Mouse (Mus musculus) megakaryocyte, adult 5-6 weeks (primary cell): ENCODE measurements around the gene Selenok. TPM values are rescaled to one million over a fixed set of nuclear protein-coding genes. Genes with fewer than 3 reads are reported as not detected.
A peak's percentile ranks its signal among the peaks of the same experiment; 100 is the strongest.

Experiments
- ATAC-seq: 2 replicates; pipeline ENCODE4 v1.8.0; 2016; ENCODE audit warnings: mild to moderate bottlenecking, inconsistent platforms; ENCODE audit not compliant: poor library complexity, severe bottlenecking
- total RNA-seq, 2 experiments: library from RNA; stranded (forward) in 1 of 2; stranded (reverse) in 1 of 2; fragments of 153-499, 151-499 nt in 1 of 2; fragments of 221-1000, 200-1000 nt in 1 of 2; gene quantifications; 2 replicates each; pipeline versions ENCODE4 v1.2.3 to v1.2.4; 2015 to 2017

Gene Selenok
- 118 and 139 TPM in 2 replicates for total RNA-seq (2015)
- total RNA-seq (2017), result 221 and 235 TPM in 2 replicates

GRCm38 (mm10) chr14:29968075-29968821 lies at the start of gene Selenok:
Gene Selenok, plus strand, starts transcription at chr14:29968308.
- ATAC-seq, result peak; percentile 95

- ATAC-seq, result no peak
Measured at GRCm38 (mm10) chr14:29928966-29929365, 39.1 kb upstream of the Selenok start.

GRCm38 (mm10) chr14:29935516-29935915 lies 32.6 kb upstream of the Selenok start:
- no peak for ATAC-seq

GRCm38 (mm10) chr14:29937466-29937865 lies 30.6 kb upstream of the Selenok start:
- no peak for ATAC-seq

GRCm38 (mm10) chr14:29939600-29940312 lies 28.4 kb upstream of the Selenok start:
- no peak for ATAC-seq

GRCm38 (mm10) chr14:29940313-29940812 lies 27.7 kb upstream of the Selenok start:
- 0 out of 2 replicates have a peak, but pooled peaks have one; percentile 35 for ATAC-seq

GRCm38 (mm10) chr14:29940877-29941276 lies 27.2 kb upstream of the Selenok start:
- ATAC-seq, result peak; percentile 54; the same call in 1 of the 2 replicates

GRCm38 (mm10) chr14:29946761-29947309 lies 21.3 kb upstream of the Selenok start:
- no peak for ATAC-seq

- ATAC-seq, result peak; percentile 99
Measured at GRCm38 (mm10) chr14:29950805-29951204, 17.3 kb upstream of the Selenok start.

GRCm38 (mm10) chr14:29957393-29957792 lies 10.7 kb upstream of the Selenok start:
- ATAC-seq, result no peak

GRCm38 (mm10) chr14:29967611-29968010 lies 497 bp upstream of the Selenok start:
- no peak for ATAC-seq

- no peak for ATAC-seq
Measured at GRCm38 (mm10) chr14:29971446-29971845, 3.3 kb downstream of the Selenok start.

- ATAC-seq, result no peak
Measured at GRCm38 (mm10) chr14:29971993-29972392, 3.9 kb downstream of the Selenok start.

- no peak for ATAC-seq
Measured at GRCm38 (mm10) chr14:29976927-29977326, 8.8 kb downstream of the Selenok start.

- peak; percentile 90 for ATAC-seq
Measured at GRCm38 (mm10) chr14:29978254-29979204, 10.4 kb downstream of the Selenok start, which contains the start of gene Actr8. Gene Actr8, plus strand, starts transcription at chr14:29978337.

- ATAC-seq, result peak; percentile 56
Measured at GRCm38 (mm10) chr14:29980447-29981205, 12.5 kb downstream of the Selenok start.

- no peak for ATAC-seq
Measured at GRCm38 (mm10) chr14:29986096-29986495, 18.0 kb downstream of the Selenok start.

- no peak for ATAC-seq
Measured at GRCm38 (mm10) chr14:29987276-29987675, 19.2 kb downstream of the Selenok start.

GRCm38 (mm10) chr14:29987739-29988138 lies 19.6 kb downstream of the Selenok start:
- no peak for ATAC-seq
